Mouse (Mus musculus) T-helper 17 cell (primary cell): Measurements from ENCODE around the gene Vmn2r76.
"Not testable (repeated sequence)": the region's sequence is repeated elsewhere in the genome, so short reads cannot be mapped to it uniquely, and the experiment has no call there.

ENCODE experiments used
- in situ Hi-C, 2 experiments: fragments of 300-600 bp; cut with MboI, MseI; formaldehyde crosslinking; loops; 1 replicate in 1 of 2; 2 replicates in 1 of 2; pipeline ENCODE4 v1.15.1; 2025; ENCODE audit warnings: high pct_unique_total_duplicates in 2 of 2

Gene Vmn2r76

DNA sequence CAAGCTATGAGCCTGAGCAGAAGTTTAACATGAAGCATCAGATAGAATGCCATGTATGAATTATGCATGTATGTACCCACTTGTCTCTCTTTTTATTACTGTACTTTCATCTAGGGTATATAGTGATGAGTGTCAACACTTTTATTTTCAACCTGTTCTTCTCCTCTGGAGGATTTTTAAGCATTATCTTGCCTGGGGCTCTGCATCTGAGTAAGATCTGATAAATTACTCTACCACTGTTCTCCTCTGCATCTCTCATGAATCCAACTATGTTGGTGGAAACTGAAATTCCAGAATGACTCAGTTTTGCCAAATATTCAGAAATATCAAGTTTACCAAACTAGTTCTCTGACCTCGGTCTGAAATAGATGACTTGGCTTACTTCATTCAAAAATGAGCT lies at the start of gene Vmn2r76:
Gene Vmn2r76, minus strand, starts transcription at position 101 of the 400 bp plus-strand sequence.
- in situ Hi-C loops, result no loop called here

GRCm38 (mm10) chr7:86277072-86277471 lies 31.0 kb upstream of the Vmn2r76 start, which contains the start of gene Olfr310:
Gene Olfr310 (minus strand): TSS chr7:86277172.
- in situ Hi-C loops, result no loop called here

- in situ Hi-C loops, result no loop called here
Measured at GRCm38 (mm10) chr7:86211345-86211744, 34.8 kb downstream of the Vmn2r76 start.

DNA sequence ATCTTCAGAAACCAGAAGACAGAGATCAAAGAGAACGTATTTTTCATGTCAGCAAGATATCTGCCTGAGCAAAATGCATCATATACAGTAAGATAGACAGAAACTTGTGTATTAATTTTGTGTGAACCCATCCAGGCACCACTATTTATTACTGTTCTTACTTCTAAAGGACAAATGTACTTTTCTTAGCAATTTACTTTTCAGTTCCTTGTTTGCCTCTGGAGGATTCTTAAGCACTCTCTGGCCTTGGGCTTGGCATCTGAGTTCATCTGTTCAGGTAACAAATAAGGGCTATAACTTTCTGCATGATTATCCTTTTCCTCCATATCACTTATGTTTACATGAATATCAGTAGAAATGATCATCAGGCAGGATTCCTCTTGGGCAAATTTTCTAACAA lies 74.4 kb downstream of the Vmn2r76 start, which contains the start of gene Vmn2r75:
Gene Vmn2r75, minus strand, starts transcription at position 101 of the 400 bp plus-strand sequence.
- in situ Hi-C loops, result not testable (repeated sequence)
